Mouse (Mus musculus): Measurements from ENCODE around the gene Wdr70. TPM values are rescaled to one million over a fixed set of nuclear protein-coding genes. Genes with fewer than 3 reads are reported as not detected.

Gene Wdr70
- total RNA-seq, 2 experiments from 2014 or later, result 19.8 to 21.2 TPM

GRCm38 (mm10) chr15:7858841-7859240 is 240.2 kb downstream of the Wdr70 start:
- peak; percentile 32 for DNase-seq

- DNase-seq, result no peak
Observed at GRCm38 (mm10) chr15:7857418-7857817, 241.6 kb downstream of the Wdr70 start.

- no peak for DNase-seq
Observed at GRCm38 (mm10) chr15:7842398-7842797, 256.6 kb downstream of the Wdr70 start.

GRCm38 (mm10) chr15:7841664-7842063 is 257.3 kb downstream of the Wdr70 start:
- no peak for DNase-seq

GRCm38 (mm10) chr15:7838921-7839309 is 260.1 kb downstream of the Wdr70 start:
- DNase-seq, result no peak

GRCm38 (mm10) chr15:7838060-7838920 is 260.7 kb downstream of the Wdr70 start:
- no peak for DNase-seq

GRCm38 (mm10) chr15:7835404-7835803 is 263.6 kb downstream of the Wdr70 start:
- DNase-seq, result no peak

- DNase-seq, result no peak
Observed at GRCm38 (mm10) chr15:7825530-7825929, 273.5 kb downstream of the Wdr70 start.

- no peak for DNase-seq
Observed at GRCm38 (mm10) chr15:7823886-7824285, 275.1 kb downstream of the Wdr70 start.

Small RNA genes within 50 kb of the gene (microRNA-seq; reads per million reads assigned to microRNA genes)
- 0 reads per million in 2 experiments for gene Gm27529 (ENCODE audit: borderline replicate concordance in 2 of 2)

Other genes with a start within 250 kb of the Wdr70 start
- 1 to 10 TPM; 6.6 to 7.9 TPM for gene Nup155, start 10.1 kb upstream of the Wdr70 start, total RNA-seq (2021)
- gene Cplane1, start 69.9 kb upstream of the Wdr70 start, total RNA-seq (2021), result 1 to 10 TPM; 2.4 to 2.9 TPM